Mouse (Mus musculus): ENCODE data around the gene Nit1.

GRCm38 (mm10) chr1:171355812-171356340 lies 10.4 kb upstream of the Nit1 start:
- TF ChIP-seq CTCF (IDR thresholded peaks at IDR 0.05; ENCODE audit: low read depth) (peak; percentile 46), EP300 (IDR thresholded peaks at IDR 0.05; ENCODE audit: low read depth) (no peak)

Data from heart, postnatal 0 days (tissue).